Mouse (Mus musculus) hindbrain, embryonic 16.5 days (tissue): Measurements from ENCODE around the gene Coro1c. TPM values are rescaled to one million over a fixed set of nuclear protein-coding genes. Genes with fewer than 3 reads are reported as not detected.

Experiments used
- ATAC-seq: fragments of 200-750 bp; cut with Nextera tagmentation; 2 replicates; pipeline ENCODE4 v1.8.0; 2017; ENCODE audit warnings: moderate TSS enrichment, moderate library complexity
- H3K27ac ChIP-seq: fragments of 300-500 bp; sonication (generic); 2 replicates; pipeline ENCODE4 v1.5.1; 2014; ENCODE audit warnings: low read depth, mild to moderate bottlenecking, control low read depth, low read length, moderate library complexity
- H3K27me3 ChIP-seq: fragments of 300-500 bp; sonication (generic); replicated peaks from 2 replicates; pipeline ENCODE4 v1.6.1; 2014; ENCODE audit warnings: low read length; ENCODE audit not compliant: control insufficient read depth, insufficient read depth
- H3K36me3 ChIP-seq: fragments of 300-500 bp; sonication (generic); 2 replicates; pipeline ENCODE4 v1.6.1; 2014; ENCODE audit warnings: mild to moderate bottlenecking, low read length, moderate library complexity, mixed read lengths; ENCODE audit not compliant: control insufficient read depth, insufficient read depth
- H3K4me1 ChIP-seq: fragments of 300-500 bp; sonication (generic); 2 replicates; pipeline ENCODE4 v1.6.1; 2014; ENCODE audit warnings: low read depth, low read length; ENCODE audit not compliant: control insufficient read depth, insufficient read depth
- H3K4me2 ChIP-seq: fragments of 300-500 bp; sonication (generic); 2 replicates; pipeline ENCODE4 v1.6.1; 2014; ENCODE audit warnings: mild to moderate bottlenecking, low read length, control low read depth, moderate library complexity
- H3K4me3 ChIP-seq: fragments of 300-500 bp; sonication (generic); 2 replicates; pipeline ENCODE4 v1.5.1; 2014; ENCODE audit warnings: mild to moderate bottlenecking, low read length, control low read depth, moderate library complexity
- H3K9ac ChIP-seq: fragments of 300-500 bp; sonication (generic); 2 replicates; pipeline ENCODE4 v1.6.1; 2014; ENCODE audit warnings: low read depth, mild to moderate bottlenecking, control low read depth, low read length, moderate library complexity
- H3K9me3 ChIP-seq: fragments of 300-500 bp; sonication (generic); 2 replicates; pipeline ENCODE4 v1.6.1; 2014; ENCODE audit warnings: mild to moderate bottlenecking, low read length, moderate library complexity; ENCODE audit not compliant: control insufficient read depth
- WGBS: fragments of 180-500 bp; shearing (Covaris S2); extraction: QIAGEN DNeasy Blood & Tissue Kit; methylation state at CpG from one replicate; pipeline ENCODE4 v1.1.7; 2014; 5-methylcytosine and 5-hydroxymethylcytosine counted together
- polyA plus RNA-seq: library from polyadenylated mRNA; unstranded; fragments of >200 nt; fragmentation: Nextera tagmentation; extraction: Ambion mirVana; gene quantifications from 2 replicates; pipeline ENCODE4 v1.2.1, GENCODE M21; 2015

Gene Coro1c
- polyA plus RNA-seq, 1 experiment from 2014 or later, result 176 TPM

DNA sequence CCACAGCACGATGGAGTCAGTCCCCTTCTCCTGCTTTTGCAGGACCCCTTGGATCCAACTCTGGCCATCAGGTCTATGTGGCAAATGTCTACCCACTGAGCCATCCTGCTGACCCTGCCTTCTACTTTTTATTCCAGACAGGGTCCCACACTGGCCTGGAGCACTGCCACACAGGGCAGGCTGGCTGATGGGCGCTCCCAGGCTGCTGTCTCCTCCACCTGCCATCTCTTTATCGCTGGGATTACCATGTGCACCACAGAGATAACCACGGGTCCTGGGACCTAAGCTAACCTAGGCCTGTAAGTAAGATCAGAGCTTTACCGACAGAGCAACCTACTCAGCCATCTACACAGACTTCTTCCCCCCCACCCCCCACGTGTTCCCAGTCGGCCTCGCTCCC is 61.9 kb downstream of the Coro1c start:
- Histone ChIP-seq H3K4me3 (no peak overlapping the region), H3K9ac (no peak overlapping the region), H3K36me3 (peaks cover 60% of the 10 kb centered on the region), H3K27me3 (no peaks in the 10 kb centered on the region), H3K4me1 (no peaks in the 10 kb centered on the region), H3K4me2 (no peak overlapping the region), H3K9me3 (no peaks in the 10 kb centered on the region), H3K27ac (no peak overlapping the region)
- ATAC-seq, result no peak
- WGBS, result 97% methylated on average over 8 of the region's 8 CpGs

DNA sequence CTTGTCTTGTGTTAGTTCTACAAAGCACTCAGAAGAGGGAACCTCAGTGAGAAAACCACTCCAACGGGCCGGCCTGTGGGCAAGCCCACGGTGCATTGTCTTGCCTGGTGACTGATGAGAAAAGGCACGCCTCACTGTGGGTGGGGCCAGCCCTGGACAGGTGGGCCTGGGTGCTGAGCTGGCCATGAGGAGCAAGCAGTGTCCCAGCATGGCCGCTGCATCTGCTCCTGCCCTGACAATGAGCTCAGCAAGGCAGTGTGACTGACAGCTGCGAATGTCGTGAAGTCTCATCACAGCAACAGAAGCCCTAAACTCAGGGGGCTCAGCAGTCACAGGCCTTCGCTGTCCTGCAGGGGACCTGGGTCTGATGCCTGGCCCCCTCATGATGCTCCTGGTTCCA is 62.9 kb downstream of the Coro1c start:
- 88% methylated on average over 8 of the region's 8 CpGs for WGBS
- H3K9me3 ChIP-seq, result no peaks in the 10 kb centered on the region
- H3K36me3 ChIP-seq, result peaks cover 54% of the 10 kb centered on the region
- no peak overlapping the region for H3K9ac ChIP-seq
- no peak for ATAC-seq
- no peaks in the 10 kb centered on the region for H3K27me3 ChIP-seq
- no peaks in the 10 kb centered on the region for H3K4me1 ChIP-seq
- no peak overlapping the region for H3K27ac ChIP-seq
- no peak overlapping the region for H3K4me2 ChIP-seq
- H3K4me3 ChIP-seq, result no peak overlapping the region

DNA sequence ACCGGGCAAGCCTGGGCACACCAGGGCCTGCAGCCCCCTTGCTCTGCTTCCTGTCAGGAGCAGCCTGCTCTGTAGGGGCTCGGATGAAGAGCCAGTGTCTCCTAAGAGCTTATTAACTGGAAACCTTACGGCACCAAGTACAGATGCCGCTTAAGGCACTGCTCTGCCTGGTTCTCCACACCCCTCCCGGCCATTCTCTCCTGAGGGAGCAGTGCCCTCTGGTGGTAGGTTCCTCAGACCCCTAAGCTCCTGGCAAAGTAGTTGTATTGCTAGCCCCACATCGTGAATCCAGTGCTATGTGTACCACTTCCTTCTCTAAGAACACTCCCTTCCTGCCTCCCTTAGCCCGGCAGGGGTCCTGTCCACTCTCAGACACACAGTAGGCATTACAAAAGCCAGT is 63.8 kb downstream of the Coro1c start:
- Histone ChIP-seq H3K27me3 (no peaks in the 10 kb centered on the region), H3K36me3 (peaks cover 46% of the 10 kb centered on the region), H3K4me1 (no peaks in the 10 kb centered on the region), H3K9ac (no peak overlapping the region), H3K4me2 (no peak overlapping the region), H3K9me3 (no peaks in the 10 kb centered on the region), H3K4me3 (no peak overlapping the region), H3K27ac (no peak overlapping the region)
- ATAC-seq, result no peak
- 68% methylated on average over 7 of the region's 7 CpGs for WGBS

DNA sequence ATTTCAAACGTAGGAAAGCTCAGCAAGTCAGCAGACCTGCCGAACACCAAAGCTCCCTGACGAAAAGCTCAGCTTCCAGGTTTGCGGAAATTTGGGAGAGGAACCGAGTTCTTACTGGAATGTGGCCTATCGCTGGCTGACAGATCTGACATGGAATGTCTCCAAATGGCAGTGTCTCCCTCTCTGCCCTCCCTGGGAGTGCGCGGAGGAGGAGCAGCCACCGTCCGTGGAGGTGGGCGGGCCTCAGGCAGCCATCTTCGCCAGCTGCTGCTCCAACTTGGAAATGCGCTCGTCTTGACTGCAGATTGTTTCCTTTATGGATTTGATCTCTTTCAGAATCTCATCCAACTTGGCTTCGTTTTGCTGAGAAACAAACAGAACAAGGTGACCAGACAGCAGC is 64.5 kb downstream of the Coro1c start:
- H3K9me3 ChIP-seq, result no peaks in the 10 kb centered on the region
- H3K4me1 ChIP-seq, result no peaks in the 10 kb centered on the region
- no peak overlapping the region for H3K4me2 ChIP-seq
- no peaks in the 10 kb centered on the region for H3K27me3 ChIP-seq
- H3K27ac ChIP-seq, result no peak overlapping the region
- 80% methylated on average over 15 of the region's 15 CpGs for WGBS
- H3K36me3 ChIP-seq, result peaks cover 44% of the 10 kb centered on the region
- no peak overlapping the region for H3K4me3 ChIP-seq
- H3K9ac ChIP-seq, result no peak overlapping the region
- no peak for ATAC-seq

DNA sequence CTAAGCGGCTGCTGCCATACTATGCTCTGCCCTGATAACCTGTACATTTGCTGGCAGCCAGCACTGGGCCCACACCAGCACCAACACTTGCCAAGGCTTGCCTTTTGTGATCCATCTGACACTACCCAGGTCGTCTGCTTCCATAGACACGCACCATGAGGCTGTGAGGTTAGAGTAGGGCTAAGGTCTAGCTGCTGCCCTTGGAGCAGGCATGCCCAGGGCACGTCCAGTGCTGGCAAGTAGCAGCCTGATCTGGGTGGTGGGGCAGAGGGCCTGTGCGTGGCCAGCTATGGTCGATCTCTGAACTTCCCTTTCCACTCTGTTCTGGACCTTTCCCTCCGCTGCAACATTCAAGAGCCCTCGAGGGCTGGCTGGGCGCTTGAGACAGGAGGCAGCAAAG is 65.7 kb downstream of the Coro1c start:
- H3K4me3 ChIP-seq, result no peak overlapping the region

DNA sequence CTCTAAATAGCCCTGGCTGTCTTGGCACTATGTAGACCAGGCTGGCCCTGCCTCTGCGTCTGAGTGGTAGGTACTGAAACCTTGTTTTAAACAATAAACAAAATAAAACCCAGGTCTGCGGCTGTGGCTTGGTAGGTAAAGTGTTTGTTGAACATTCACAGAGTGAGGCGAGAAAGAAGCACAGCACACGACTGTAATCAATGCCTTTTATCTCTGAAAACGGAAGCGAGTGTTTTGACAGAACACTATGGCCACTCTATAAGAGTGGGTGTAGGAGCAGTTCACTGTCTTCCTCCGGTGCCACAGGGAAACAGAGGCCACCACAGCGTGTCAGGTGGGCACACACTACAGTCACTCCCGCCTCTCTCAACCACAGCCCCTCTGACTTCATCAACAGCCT is 66.3 kb downstream of the Coro1c start:
- H3K4me2 ChIP-seq, result no peak overlapping the region
- no peak overlapping the region for H3K9ac ChIP-seq
- no peak overlapping the region for H3K27ac ChIP-seq
- H3K4me1 ChIP-seq, result no peaks in the 10 kb centered on the region
- no peak for ATAC-seq
- no peak overlapping the region for H3K4me3 ChIP-seq
- H3K27me3 ChIP-seq, result no peaks in the 10 kb centered on the region
- 91% methylated on average over 9 of the region's 9 CpGs for WGBS
- H3K36me3 ChIP-seq, result peaks cover 35% of the 10 kb centered on the region
- H3K9me3 ChIP-seq, result no peaks in the 10 kb centered on the region

More for the DNA sequence above, 65.7 kb downstream of the Coro1c start:
- Histone ChIP-seq H3K27me3 (no peaks in the 10 kb centered on the region), H3K9me3 (no peaks in the 10 kb centered on the region), H3K4me2 (no peak overlapping the region), H3K36me3 (peaks cover 39% of the 10 kb centered on the region), H3K9ac (no peak overlapping the region), H3K27ac (no peak overlapping the region), H3K4me1 (no peaks in the 10 kb centered on the region)
- ATAC-seq, result no peak
- 94% methylated on average over 9 of the region's 9 CpGs for WGBS

DNA sequence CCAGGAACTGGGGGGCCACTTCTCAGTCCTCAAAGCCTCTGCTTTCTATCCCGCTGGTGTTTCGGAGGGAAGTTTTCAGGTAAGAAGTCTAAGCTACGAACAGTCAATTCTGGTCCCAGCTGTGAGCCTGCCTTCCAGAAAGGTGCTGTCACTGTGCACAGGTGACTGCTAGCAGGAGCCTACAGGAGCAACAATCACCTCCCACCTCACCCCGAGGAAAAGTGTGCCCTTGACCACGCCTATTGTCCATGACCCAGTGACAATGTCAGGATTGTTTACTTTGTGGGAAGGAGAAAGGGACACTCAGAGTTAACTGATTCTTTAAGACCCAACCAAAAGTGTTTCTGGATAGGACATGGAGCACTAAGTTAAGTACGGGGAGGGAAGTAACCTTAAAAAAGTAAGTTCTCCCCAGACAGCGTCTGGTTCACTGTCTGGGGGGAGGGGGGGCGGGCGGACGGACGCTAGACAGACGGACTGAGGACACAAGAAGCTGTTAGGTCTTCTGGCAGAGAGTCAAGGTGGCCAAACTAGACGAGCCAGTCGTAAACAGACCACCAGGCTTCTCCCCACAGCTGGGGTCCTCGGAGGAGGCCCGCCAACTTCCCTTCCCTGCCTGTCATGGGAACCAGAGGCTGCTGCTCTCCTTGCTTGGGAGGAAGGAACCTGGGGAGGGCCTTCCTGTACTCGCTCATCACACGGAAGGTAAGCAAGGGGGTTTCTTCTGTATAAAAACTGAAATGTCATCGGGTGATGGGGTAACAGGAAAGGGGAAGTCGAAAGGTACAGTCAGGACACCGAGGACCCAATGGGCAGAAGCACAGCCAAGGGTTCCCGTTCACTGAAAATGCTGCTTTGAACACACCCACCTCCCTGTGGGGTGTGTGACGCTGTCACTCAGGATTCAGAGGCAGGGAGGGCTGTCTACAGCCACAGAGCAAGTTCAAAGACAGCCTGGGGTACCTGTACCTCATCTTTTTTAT is 67.0 kb downstream of the Coro1c start:
- H3K4me2 ChIP-seq, result no peak overlapping the region
- H3K36me3 ChIP-seq, result peaks cover 32% of the 10 kb centered on the region
- no peaks in the 10 kb centered on the region for H3K9me3 ChIP-seq
- H3K9ac ChIP-seq, result no peak overlapping the region
- no peak overlapping the region for H3K27ac ChIP-seq
- no peaks in the 10 kb centered on the region for H3K4me1 ChIP-seq
- ATAC-seq, result no peak
- WGBS, result 85% methylated on average over 23 of the region's 23 CpGs
- H3K4me3 ChIP-seq, result no peak overlapping the region
- no peaks in the 10 kb centered on the region for H3K27me3 ChIP-seq

DNA sequence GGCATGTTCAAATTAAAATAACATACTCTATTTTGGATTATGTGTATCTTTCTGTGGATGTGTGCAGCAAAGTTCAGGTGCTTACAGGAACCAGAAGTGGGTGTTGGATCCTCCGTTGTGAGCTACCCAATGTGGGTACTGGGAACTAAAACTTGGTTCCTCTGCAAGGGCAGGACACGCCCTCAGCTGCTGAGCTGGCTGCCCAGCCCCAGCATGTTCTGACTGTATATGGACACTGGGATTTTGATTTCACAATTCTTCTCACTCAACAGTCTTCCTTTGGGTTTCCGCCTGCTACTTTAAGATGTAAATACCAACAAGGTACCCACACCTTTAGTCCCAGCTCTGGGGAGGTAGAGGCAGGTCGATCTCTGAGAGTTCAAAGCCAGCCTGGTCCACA is 68.1 kb downstream of the Coro1c start:
- Histone ChIP-seq H3K4me2 (no peak overlapping the region), H3K4me1 (no peaks in the 10 kb centered on the region), H3K4me3 (no peak overlapping the region), H3K27ac (no peak overlapping the region), H3K9ac (no peak overlapping the region), H3K36me3 (peaks cover 23% of the 10 kb centered on the region), H3K27me3 (no peaks in the 10 kb centered on the region), H3K9me3 (no peaks in the 10 kb centered on the region)
- ATAC-seq, result no peak
- 91% methylated on average over 4 of the region's 4 CpGs for whole genome bisulfite sequencing

DNA sequence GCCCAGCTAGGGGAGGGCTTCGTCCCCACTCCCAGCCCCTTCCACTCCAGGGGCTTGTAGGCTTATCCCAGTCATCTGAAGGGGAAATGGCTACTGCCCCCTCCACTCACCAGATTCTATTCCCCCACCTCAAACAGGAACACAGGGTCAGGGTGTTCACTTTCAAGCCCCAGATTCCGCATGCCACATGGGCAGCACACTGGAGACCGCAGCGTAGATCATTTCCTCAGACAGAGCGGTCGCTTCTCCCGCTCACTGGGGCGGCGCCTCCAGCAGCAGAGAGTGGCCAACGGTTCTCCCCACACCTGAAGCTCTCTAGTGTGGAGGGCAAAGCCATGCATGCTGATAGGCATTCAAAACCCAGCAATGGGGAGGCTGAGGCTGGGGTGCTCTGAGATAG is 71.6 kb downstream of the Coro1c start:
- H3K9ac ChIP-seq, result no peak overlapping the region
- no peaks in the 10 kb centered on the region for H3K27me3 ChIP-seq
- WGBS, result 88% methylated on average over 10 of the region's 10 CpGs
- H3K36me3 ChIP-seq, result no peaks in the 10 kb centered on the region; the same call in 1 of the 2 replicates
- H3K27ac ChIP-seq, result no peak overlapping the region
- no peak for ATAC-seq
- H3K4me3 ChIP-seq, result no peak overlapping the region
- H3K9me3 ChIP-seq, result no peaks in the 10 kb centered on the region
- no peaks in the 10 kb centered on the region for H3K4me1 ChIP-seq
- H3K4me2 ChIP-seq, result no peak overlapping the region
